Mouse (Mus musculus) C2C12 (cell line): Measurements from ENCODE around the gene Pofut2.

Experiments
- CEBPB ChIP-seq: IDR thresholded peaks from one replicate; pipeline ENCODE4 v1.6.1; 2011; ENCODE audit warnings: low read depth, mild to moderate bottlenecking, control low read depth, moderate library complexity
- CTCF ChIP-seq: IDR thresholded peaks from one replicate; pipeline ENCODE4 v1.5.1; 2011; ENCODE audit not compliant: control insufficient read depth, insufficient read depth, insufficient read length
- USF1 ChIP-seq: IDR thresholded peaks from one replicate; pipeline ENCODE4 v1.6.1; 2011; ENCODE audit warnings: low read depth, mild to moderate bottlenecking, control low read depth, moderate library complexity

GRCm38 (mm10) chr10:77229609-77230595 is 29.1 kb upstream of the Pofut2 start:
- no peak for TF ChIP-seq CTCF
- no peak for TF ChIP-seq USF1
- no peak for TF ChIP-seq CEBPB
